Mouse (Mus musculus): ENCODE results near the gene Spp1.
"Not testable (repeated sequence)": the region's sequence is repeated elsewhere in the genome, so short reads cannot be mapped to it uniquely, and the experiment has no call there.

Spp1 gene

DNA sequence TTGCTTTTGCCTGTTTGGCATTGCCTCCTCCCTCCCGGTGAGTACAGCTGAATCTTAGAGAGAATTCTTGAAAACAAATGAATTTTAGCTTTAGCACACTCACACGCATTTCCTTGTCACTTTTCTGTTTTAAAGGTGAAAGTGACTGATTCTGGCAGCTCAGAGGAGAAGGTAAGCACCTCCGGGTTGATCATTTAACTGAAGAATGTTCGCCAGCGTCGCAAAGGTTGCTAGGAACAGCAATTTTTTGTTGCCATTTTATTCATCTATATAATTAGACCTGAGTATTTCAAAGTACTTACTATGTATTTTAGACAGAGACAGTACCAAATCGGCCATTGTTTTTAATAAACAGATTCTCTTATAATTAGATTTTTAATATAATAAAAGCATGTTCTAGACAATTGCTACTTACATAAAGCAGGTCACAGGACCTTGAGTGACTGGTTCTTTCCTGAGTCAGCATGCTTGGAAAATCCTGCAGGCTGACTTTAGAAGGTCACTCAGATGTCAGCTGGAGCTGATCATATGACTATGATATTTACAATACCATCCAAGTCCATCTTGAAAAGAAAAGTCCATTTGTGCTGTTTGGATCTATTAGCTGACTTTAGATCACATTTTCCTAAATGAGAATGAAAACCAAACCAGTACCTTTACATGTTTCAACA lies 1.6 kb downstream of the Spp1 start:
- DNase-seq = peak; percentile 66 to 75

DNA sequence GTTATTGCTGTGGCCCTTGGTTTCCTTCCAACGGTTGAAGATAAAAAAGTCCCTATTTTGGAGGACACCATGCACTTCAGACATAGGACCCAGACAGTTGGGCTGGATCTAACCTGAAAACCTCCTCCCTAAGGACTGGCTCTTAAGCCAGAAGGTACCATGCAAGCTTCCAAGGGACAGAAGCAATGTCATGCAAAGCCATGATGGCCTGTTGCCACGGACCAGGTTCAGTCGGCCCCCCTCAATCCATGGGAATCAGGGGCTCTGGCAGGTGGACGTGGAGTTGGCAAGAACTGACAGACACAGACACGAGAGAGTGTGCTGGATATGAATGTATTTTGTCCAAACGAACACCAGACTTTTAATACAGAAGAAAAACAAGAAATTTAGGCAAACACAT lies 7.5 kb downstream of the Spp1 start:
- no peak for DNase-seq

- DNase-seq = no peak
These were observed 7.9 kb downstream of the Spp1 start for GRCm38 (mm10) chr5:104442850-104443249.

DNA sequence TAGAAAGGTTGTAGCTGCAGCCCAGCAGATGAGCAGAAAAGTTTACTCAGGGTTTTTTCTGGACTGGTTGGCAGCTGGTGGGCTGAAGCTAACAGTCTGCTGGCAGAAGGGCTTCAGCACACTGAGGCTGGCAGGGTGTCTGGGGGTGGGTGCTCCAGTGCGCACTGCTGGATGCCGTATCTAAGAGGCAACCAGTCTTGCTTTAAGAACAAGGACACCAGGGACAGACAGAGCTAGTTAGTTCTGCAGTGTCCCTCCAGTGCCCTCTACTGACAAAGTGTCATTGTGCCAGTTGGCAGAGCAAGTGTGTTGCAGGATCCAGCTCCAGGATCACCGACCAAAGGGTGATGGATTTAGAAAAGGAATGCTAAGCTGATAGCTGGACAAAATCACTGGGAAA lies 11.2 kb downstream of the Spp1 start:
- DNase-seq = peak; percentile 75 to 85

DNA sequence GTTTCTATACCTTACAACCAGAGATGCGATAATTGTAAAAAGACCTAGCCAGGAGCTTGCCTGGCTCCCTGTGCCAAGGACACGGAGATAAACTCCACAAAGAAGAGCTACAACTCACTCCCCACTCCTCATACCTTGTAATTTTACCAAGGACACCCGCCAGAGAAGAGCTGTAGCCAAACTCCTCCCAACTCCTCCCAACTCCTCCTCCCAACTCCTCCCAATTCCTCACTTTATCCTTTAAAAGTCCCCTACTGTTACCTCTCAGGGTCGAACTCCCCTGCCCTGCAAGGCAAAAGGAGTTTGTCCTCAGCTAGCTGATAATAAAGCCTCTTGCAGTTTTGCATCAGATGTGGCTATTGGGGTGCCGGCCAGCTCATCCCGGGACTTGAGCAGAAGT lies 13.4 kb downstream of the Spp1 start:
- DNase-seq = not testable (repeated sequence)

GRCm38 (mm10) chr5:104449491-104449890 lies 14.6 kb downstream of the Spp1 start:
- no peak for DNase-seq

GRCm38 (mm10) chr5:104453075-104453474 lies 18.2 kb downstream of the Spp1 start:
- DNase-seq = no peak

DNA sequence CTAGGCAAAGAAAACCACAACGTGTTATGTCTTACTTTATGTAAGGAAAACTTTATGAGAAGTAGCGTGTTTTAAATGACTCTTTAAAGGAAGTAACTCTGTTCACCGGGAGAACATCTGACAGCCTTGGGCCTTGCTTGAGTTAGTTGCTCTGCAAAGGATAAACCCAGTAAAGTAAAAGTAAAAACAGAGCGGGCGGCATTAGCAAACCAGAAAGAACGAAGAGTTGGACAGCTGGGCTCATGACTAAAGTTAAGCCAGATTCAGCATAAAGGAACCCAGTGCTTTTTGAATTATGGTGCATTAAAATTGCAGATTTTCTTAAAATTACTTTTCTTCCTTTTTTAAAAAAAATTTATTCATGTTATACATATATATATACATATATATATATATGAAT lies 19.6 kb downstream of the Spp1 start:
- DNase-seq = no peak

- peak; percentile 82 to 87 for DNase-seq
These were observed 24.2 kb downstream of the Spp1 start, which contains the start of gene Pkd2 for GRCm38 (mm10) chr5:104458832-104459705. Gene Pkd2, plus strand, starts transcription at chr5:104459450.

DNA sequence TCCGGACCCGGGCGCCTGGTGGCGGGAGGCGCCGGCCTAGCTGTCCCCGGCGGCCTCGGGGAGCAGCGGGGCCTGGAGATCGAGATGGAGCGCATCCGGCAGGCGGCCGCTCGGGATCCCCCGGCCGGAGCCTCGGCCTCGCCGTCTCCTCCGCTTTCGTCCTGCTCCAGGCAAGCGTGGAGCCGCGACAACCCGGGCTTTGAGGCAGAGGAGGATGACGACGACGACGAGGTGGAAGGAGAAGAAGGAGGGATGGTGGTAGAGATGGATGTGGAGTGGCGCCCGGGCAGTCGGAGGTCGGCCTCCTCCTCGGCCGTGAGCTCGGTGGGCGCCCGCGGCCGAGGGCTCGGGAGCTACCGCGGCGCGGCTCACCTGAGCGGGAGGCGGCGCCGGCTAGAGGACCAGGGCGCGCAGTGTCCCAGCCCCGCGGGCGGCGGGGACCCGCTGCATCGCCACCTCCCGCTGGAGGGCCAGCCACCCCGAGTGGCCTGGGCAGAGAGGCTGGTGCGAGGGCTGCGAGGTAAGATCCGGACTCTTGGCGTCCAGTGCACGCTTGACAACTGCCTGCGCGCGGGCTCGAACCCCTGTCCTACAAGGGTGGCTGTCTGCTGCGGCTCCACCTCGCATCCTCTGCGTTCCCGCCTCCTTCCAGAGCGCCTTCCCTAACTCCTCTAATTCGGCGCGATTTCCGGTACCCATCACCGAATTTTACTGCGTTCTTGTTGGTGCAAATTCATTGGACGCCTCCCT lies 25.0 kb downstream of the Spp1 start:
- DNase-seq = peak; percentile 69 to 73

- DNase-seq = no peak
These were observed 25.5 kb downstream of the Spp1 start for GRCm38 (mm10) chr5:104460456-104460838.

- peak; percentile 49 to 56 for DNase-seq
These were observed 25.9 kb downstream of the Spp1 start for GRCm38 (mm10) chr5:104460856-104461255.

DNA sequence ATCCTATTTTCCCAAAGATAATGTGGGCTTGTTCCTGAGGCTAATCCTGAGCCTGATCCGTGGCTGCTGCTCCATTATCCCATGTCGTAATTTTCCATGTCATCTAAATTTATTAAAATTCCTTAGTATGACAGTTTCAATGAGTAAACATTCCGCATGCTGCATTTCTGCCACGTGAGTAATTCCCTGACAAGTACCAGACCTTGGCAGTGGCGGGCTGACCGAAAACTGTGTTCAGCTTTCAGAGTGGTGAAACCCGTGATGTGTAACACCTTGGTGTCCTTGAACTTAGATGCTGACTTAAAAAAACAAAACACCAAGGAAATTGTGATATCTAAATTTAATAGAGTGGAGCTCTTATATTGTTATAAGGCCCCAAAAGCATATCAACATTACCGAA lies 30.4 kb downstream of the Spp1 start:
- DNase-seq = peak; percentile 29 to 45

DNA sequence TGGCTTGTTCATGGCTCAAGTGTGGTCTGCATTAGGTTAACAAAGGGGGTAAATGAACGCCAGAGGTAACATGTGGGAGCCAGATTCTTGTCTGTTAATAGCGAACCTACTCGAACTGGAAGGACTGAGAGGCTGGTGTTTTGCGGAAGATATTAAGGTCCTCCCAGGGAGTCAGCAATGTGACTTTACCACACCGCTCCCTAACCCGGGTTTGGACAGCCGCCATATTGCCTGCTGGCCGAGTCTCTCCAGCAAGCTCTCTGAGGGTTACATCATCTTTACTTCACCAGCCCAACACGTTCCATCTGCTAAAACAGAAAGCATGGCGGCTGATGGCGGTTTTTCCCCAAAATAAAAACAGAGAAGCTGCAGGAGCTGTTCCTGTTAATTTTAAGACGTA lies 30.8 kb downstream of the Spp1 start:
- peak; percentile 89 to 90 for DNase-seq

- no peak for DNase-seq
These were observed 31.9 kb downstream of the Spp1 start for GRCm38 (mm10) chr5:104466816-104467215.

DNA sequence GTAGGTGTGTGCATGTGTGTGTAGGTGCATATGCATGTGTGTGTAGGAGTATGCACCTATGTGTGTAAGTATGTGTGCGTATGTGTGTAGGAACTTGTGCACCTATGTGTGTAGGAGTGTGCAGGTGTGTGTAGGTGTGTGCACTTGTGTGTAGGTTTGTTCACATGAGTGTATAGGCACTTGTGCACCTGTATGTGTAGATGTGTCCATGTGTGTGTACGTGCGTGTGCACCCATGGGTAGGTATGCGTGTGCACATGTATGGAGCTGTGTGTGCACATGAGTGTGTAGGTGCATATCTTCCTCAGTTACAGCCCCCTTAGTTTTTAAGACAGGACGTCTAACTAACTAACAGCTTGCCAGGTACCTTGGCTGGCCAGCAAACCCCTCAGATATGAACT lies 33.7 kb downstream of the Spp1 start:
- DNase-seq = no peak

- DNase-seq = peak; percentile 76 to 85
These were observed 36.1 kb downstream of the Spp1 start for GRCm38 (mm10) chr5:104470981-104471391.

DNA sequence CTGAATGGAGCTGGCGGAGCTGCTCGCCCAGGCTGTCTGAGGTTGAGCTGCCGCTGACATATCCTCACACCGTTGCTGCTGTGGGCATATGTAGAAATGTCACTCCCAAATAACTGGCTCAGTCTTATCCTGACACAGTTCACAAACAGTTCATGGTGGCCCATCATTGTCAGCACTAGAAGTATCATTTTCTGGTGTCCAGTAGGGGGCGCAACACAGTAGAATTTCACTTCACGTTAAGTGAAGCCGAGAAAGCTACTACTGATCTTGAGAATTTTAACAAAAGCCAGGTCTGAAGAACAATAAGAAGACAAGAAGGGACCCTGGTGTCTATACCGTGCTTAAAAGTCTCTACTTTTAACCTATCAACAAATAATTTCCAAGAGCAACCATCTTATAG lies 37.5 kb downstream of the Spp1 start:
- no peak for DNase-seq

DNA sequence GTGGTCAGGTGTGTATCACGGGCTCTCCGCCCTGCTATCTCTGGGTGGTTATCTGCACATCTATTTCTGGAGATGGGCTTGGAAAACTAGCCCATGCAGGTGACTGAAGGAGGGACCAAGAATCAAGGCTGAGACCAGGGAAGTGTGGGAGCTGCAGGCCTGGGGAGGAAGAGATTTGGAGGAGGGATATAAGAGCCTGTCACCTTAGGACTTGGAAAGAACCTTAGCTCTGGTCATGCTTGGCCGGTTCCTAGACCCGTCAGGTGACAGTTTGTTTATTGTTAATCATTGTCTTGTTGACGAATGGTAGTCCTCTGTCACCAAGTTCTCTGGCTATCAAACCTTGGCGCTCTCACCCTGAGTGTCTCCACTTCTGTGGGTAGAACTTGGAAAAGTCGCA lies 45.4 kb downstream of the Spp1 start:
- peak; percentile 51 to 58 for DNase-seq

- no peak for DNase-seq
These were observed 47.9 kb downstream of the Spp1 start for GRCm38 (mm10) chr5:104482856-104483255.

Data from kidney, adult 8-10 months (tissue).